Mouse (Mus musculus): ENCODE results near the gene Tmcc1. TPM values are rescaled to one million over a fixed set of nuclear protein-coding genes. Genes with fewer than 3 reads are reported as not detected.

Gene Tmcc1
- total RNA-seq, 2 experiments from 2014 or later, result 22.9 to 27.0 TPM

GRCm38 (mm10) chr6:116013687-116014086, 179.6 kb downstream of the Tmcc1 start:
- no peak for DNase-seq

- peak; percentile 91 for DNase-seq
Measured at GRCm38 (mm10) chr6:116010541-116010940, 182.7 kb downstream of the Tmcc1 start.

- peak; percentile 48 for DNase-seq
Measured at GRCm38 (mm10) chr6:116009426-116009825, 183.9 kb downstream of the Tmcc1 start.

- peak; percentile 87 for DNase-seq
Measured at GRCm38 (mm10) chr6:116007561-116008173, 185.6 kb downstream of the Tmcc1 start.

GRCm38 (mm10) chr6:116006731-116007130, 186.6 kb downstream of the Tmcc1 start:
- peak; percentile 63 for DNase-seq

- DNase-seq, result no peak
Measured at GRCm38 (mm10) chr6:116005959-116006288, 187.4 kb downstream of the Tmcc1 start.

- peak; percentile 32 for DNase-seq
Measured at GRCm38 (mm10) chr6:116005275-116005958, 187.9 kb downstream of the Tmcc1 start.

- DNase-seq, result no peak
Measured at GRCm38 (mm10) chr6:116004716-116005115, 188.6 kb downstream of the Tmcc1 start.

GRCm38 (mm10) chr6:116004069-116004468, 189.2 kb downstream of the Tmcc1 start:
- peak; percentile 52 for DNase-seq

GRCm38 (mm10) chr6:116003516-116003915, 189.8 kb downstream of the Tmcc1 start:
- DNase-seq, result no peak

- DNase-seq, result no peak
Measured at GRCm38 (mm10) chr6:116002311-116003104, 190.8 kb downstream of the Tmcc1 start.

- DNase-seq, result peak; percentile 8
Measured at GRCm38 (mm10) chr6:116000851-116001250, 192.4 kb downstream of the Tmcc1 start.

GRCm38 (mm10) chr6:115999227-115999626, 194.1 kb downstream of the Tmcc1 start:
- peak; percentile 73 for DNase-seq

GRCm38 (mm10) chr6:115998758-115999157, 194.5 kb downstream of the Tmcc1 start:
- DNase-seq, result peak; percentile 5

- DNase-seq, result no peak
Measured at GRCm38 (mm10) chr6:115997726-115998311, 195.5 kb downstream of the Tmcc1 start.

GRCm38 (mm10) chr6:115996171-115996851, 197.0 kb downstream of the Tmcc1 start:
- peak; percentile 79 for DNase-seq

- DNase-seq, result peak; percentile 47
Measured at GRCm38 (mm10) chr6:115995531-115995941, 197.8 kb downstream of the Tmcc1 start.

- DNase-seq, result peak; percentile 99
Measured at GRCm38 (mm10) chr6:115994877-115995520, 198.3 kb downstream of the Tmcc1 start, which contains the start of gene Plxnd1. Plxnd1 (minus strand) TSS chr6:115995005.

GRCm38 (mm10) chr6:115994146-115994876, 199.0 kb downstream of the Tmcc1 start:
- DNase-seq, result peak; percentile 66

GRCm38 (mm10) chr6:115993463-115994145, 199.7 kb downstream of the Tmcc1 start:
- DNase-seq, result peak; percentile 61

Measured in adrenal gland, postnatal 10 days (tissue).